In the genomic region with DNA sequence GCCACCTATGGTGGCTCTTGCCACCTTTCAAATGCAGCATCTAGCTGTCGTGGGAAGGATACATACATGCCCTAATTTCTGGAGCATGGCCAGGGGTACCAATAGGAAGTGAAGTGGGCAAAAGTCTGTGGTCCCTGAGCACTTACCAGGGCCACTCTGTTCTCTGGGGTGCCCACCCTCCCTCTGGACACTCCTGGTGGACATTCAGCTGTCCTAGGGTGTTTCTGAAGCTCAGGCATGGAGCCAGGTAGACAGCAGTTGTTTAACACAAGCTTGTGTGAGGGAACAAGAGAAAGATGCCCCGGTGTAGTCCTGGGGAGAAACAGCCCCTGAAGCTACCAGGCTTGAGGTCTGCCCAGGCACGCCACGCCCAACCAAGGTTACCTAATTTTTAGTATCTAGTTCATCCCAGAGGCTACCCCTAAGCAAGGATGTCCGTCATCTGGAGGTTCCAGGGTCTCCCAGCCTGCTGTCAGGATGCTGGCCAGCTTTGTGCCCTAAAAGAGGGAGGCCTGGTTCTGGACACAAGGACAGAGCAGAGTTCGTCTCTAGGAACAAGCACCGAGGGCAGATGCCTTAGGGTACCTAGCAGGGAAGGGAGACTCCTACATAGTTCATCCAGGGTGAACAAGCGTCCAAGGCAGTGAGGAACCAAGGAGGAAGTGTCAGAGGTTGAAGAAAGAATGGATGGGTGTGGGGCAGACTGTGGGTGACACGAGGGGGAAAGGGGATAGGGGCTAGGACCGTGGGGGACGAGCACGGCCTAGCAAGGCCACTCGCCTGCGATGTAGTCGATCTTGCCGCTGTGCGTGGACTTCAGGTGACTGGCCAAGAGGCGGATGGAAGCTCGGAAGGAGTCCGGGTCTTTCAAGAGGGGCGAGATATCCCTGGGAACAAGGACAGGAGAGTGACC, we compare ENCODE assay signal across 8 mouse cellular contexts. TPM values are rescaled to one million over a fixed set of nuclear protein-coding genes. Genes with fewer than 3 reads are reported as not detected.
A peak's percentile ranks its signal among the peaks of the same experiment; 100 is the strongest.
DNase-seq lines count a peak whose midpoint lies in the region; ATAC-seq and TF ChIP-seq lines count a peak whose summit lies in the region.

No protein-coding gene starts in this region.

- no peaks in the 10 kb centered on the region for H3K27me3 ChIP-seq in kidney, postnatal 0 days (ENCODE audit: insufficient read depth, low read length)
- H3K27me3 ChIP-seq in heart, embryonic 16.5 days (ENCODE audit: control insufficient read depth, insufficient read depth, low read length), result no peaks in the 10 kb centered on the region
- peaks cover 3% of the 10 kb centered on the region for H3K27me3 ChIP-seq in megakaryocyte, embryonic 14.5 days (replicated peaks)

- TF ChIP-seq CTCF in kidney, postnatal 0 days (IDR thresholded peaks at IDR 0.05; ENCODE audit: low read depth), result no peak
- no peak for TF ChIP-seq CTCF in bone marrow, adult 2 months (IDR thresholded peaks at IDR 0.05; ENCODE audit: control insufficient read depth, insufficient read depth, low read length)

- 17% methylated on average over 21 of the region's 21 CpGs for WGBS in kidney, postnatal 0 days
- WGBS in bone marrow, adult 2 months, result 6% methylated on average over 21 of the region's 21 CpGs
- 19% methylated on average over 21 of the region's 21 CpGs for WGBS in heart, embryonic 16.5 days

- TF ChIP-seq POLR2A in bone marrow, adult 2 months (IDR thresholded peaks at IDR 0.05; ENCODE audit: borderline replicate concordance, control insufficient read depth, low read depth, low read length), result no peak

- no peak for DNase-seq in kidney, postnatal 0 days (ENCODE audit: low spot score)
- no peak for DNase-seq in kidney, adult 9 months
- DNase-seq in thymus, postnatal 4 days, result no peak
- DNase-seq in gastrocnemius, postnatal 36 days, result no peak
- no peak for DNase-seq in gastrocnemius, adult 18-20 months (ENCODE audit: low spot score)

- ATAC-seq in kidney, postnatal 0 days (replicated peaks; ENCODE audit: low FRiP score, low read depth), result peak; percentile 12
- no peak; the same call in 1 of the 2 replicates for ATAC-seq in heart, embryonic 16.5 days (replicated peaks; ENCODE audit: extremely low read depth, insufficient read depth, low FRiP score)

- H3K4me1 ChIP-seq in kidney, postnatal 0 days (replicated peaks; ENCODE audit: insufficient read depth, low read length), result peaks cover 26% of the 10 kb centered on the region
- no peaks in the 10 kb centered on the region; the same call in 1 of the 2 replicates for H3K4me1 ChIP-seq in bone marrow, adult 2 months (ENCODE audit: control insufficient read depth, insufficient read depth, low read length)
- peaks cover 29% of the 10 kb centered on the region for H3K4me1 ChIP-seq in heart, embryonic 16.5 days (ENCODE audit: control insufficient read depth, insufficient read depth, low read length)
- H3K4me1 ChIP-seq in megakaryocyte, embryonic 14.5 days, result peaks cover 62% of the 10 kb centered on the region

- H3K9ac ChIP-seq in kidney, postnatal 0 days (ENCODE audit: low read depth, low read length), result peak overlapping the region; percentile 71
- H3K9ac ChIP-seq in heart, embryonic 16.5 days (ENCODE audit: low read length), result peak overlapping the region; percentile 82

- peaks cover 17% of the 10 kb centered on the region for H3K36me3 ChIP-seq in kidney, postnatal 0 days (ENCODE audit: insufficient read depth, low read length)
- peaks cover 18% of the 10 kb centered on the region for H3K36me3 ChIP-seq in heart, embryonic 16.5 days (ENCODE audit: control insufficient read depth, insufficient read depth)
- peaks cover 63% of the 10 kb centered on the region for H3K36me3 ChIP-seq in megakaryocyte, embryonic 14.5 days (replicated peaks; ENCODE audit: low read length)

- no peaks in the 10 kb centered on the region for H3K9me3 ChIP-seq in kidney, postnatal 0 days (replicated peaks; ENCODE audit: low read length)
- H3K9me3 ChIP-seq in heart, embryonic 16.5 days (replicated peaks; ENCODE audit: control insufficient read depth, low read length), result no peaks in the 10 kb centered on the region
- H3K9me3 ChIP-seq in megakaryocyte, embryonic 14.5 days, result no peaks in the 10 kb centered on the region

- peak overlapping the region; percentile 62 for H3K4me3 ChIP-seq in kidney, postnatal 0 days (replicated peaks; ENCODE audit: low read depth, low read length)
- peak overlapping the region; percentile 71 for H3K4me3 ChIP-seq in bone marrow, adult 2 months (replicated peaks; ENCODE audit: control insufficient read depth, low read depth, low read length)
- H3K4me3 ChIP-seq in heart, embryonic 16.5 days (ENCODE audit: low read length), result peak overlapping the region; percentile 72
- peak overlapping the region; percentile 98 for H3K4me3 ChIP-seq in megakaryocyte, embryonic 14.5 days (replicated peaks)

- intact Hi-C loops in gastrocnemius, postnatal 36 days (cut with DNase I), result no loop called here

- H3K27ac ChIP-seq in kidney, postnatal 0 days, result peak overlapping the region; percentile 83
- H3K27ac ChIP-seq in bone marrow, adult 2 months (ENCODE audit: control insufficient read depth, insufficient read depth, low read depth, low read length, poor library complexity), result peak overlapping the region; percentile 67
- H3K27ac ChIP-seq in heart, embryonic 16.5 days (ENCODE audit: low read length), result peak overlapping the region; percentile 54

- peak overlapping the region; percentile 89 for H3K4me2 ChIP-seq in kidney, postnatal 0 days (ENCODE audit: low read length)
- peak overlapping the region; percentile 84 for H3K4me2 ChIP-seq in heart, embryonic 16.5 days (ENCODE audit: low read depth, low read length)

RNA-seq across cellular contexts. Expression of a gene that starts 0.7 kb away (rescaled TPM):
- 354 and 392 TPM in 2 replicates for polyA plus RNA-seq in kidney, postnatal 0 days (2015; fragmentation: Nextera tagmentation; extraction: Ambion mirVana)
- polyA plus RNA-seq in bone marrow, adult 2 months (2011; ENCODE audit: insufficient read depth, insufficient read length, low replicate concordance, missing spikeins), result 41.8 and 95.4 TPM in 2 replicates
- polyA plus RNA-seq in heart, embryonic 16.5 days (2015; fragmentation: Nextera tagmentation; extraction: Ambion mirVana), result 159 and 204 TPM in 2 replicates
- polyA plus RNA-seq in megakaryocyte, embryonic 14.5 days (2012; ENCODE audit: insufficient read depth, low replicate concordance), result 257 and 338 TPM in 2 replicates
- 10 to 100 TPM; 35.4 to 45.3 TPM for total RNA-seq in gastrocnemius, postnatal 36 days (2021)
- total RNA-seq in gastrocnemius, adult 18-20 months (2021), result 10 to 100 TPM; 39.6 to 40.1 TPM

RNA-seq across cellular contexts. Expression of a gene that starts 8.2 kb away (rescaled TPM):
- polyA plus RNA-seq in kidney, postnatal 0 days (2015; fragmentation: Nextera tagmentation; extraction: Ambion mirVana), result 21.2 and 24.7 TPM in 2 replicates
- polyA plus RNA-seq in bone marrow, adult 2 months (2011; ENCODE audit: insufficient read depth, insufficient read length, low replicate concordance, missing spikeins), result 62.8 and 68.5 TPM in 2 replicates
- 27.9 and 29.0 TPM in 2 replicates for polyA plus RNA-seq in heart, embryonic 16.5 days (2015; fragmentation: Nextera tagmentation; extraction: Ambion mirVana)
- 68.9 and 81.7 TPM in 2 replicates for polyA plus RNA-seq in megakaryocyte, embryonic 14.5 days (2012; ENCODE audit: insufficient read depth, low replicate concordance)
- total RNA-seq in gastrocnemius, postnatal 36 days (2021), result 1 to 10 TPM in 1 of 2 experiments, under 1 TPM in 1; 0.76 to 1.2 TPM
- under 1 TPM; 0.30 to 0.66 TPM for total RNA-seq in gastrocnemius, adult 18-20 months (2021)

RNA-seq across cellular contexts. Expression of a gene that starts 24.9 kb away (rescaled TPM):
- 12.5 and 14.9 TPM in 2 replicates for polyA plus RNA-seq in kidney, postnatal 0 days (2015; fragmentation: Nextera tagmentation; extraction: Ambion mirVana)
- 21.6 and 49.3 TPM in 2 replicates for polyA plus RNA-seq in bone marrow, adult 2 months (2011; ENCODE audit: insufficient read depth, insufficient read length, low replicate concordance, missing spikeins)
- polyA plus RNA-seq in heart, embryonic 16.5 days (2015; fragmentation: Nextera tagmentation; extraction: Ambion mirVana), result 13.5 and 15.3 TPM in 2 replicates
- polyA plus RNA-seq in megakaryocyte, embryonic 14.5 days (2012; ENCODE audit: insufficient read depth, low replicate concordance), result 25.0 and 60.9 TPM in 2 replicates
- total RNA-seq in gastrocnemius, postnatal 36 days (2021), result 10 to 100 TPM; 14.3 to 15.9 TPM
- 10 to 100 TPM; 11.5 to 13.2 TPM for total RNA-seq in gastrocnemius, adult 18-20 months (2021)

RNA-seq across cellular contexts. Expression of a gene that starts 35.3 kb away (rescaled TPM):
- polyA plus RNA-seq in kidney, postnatal 0 days (2015; fragmentation: Nextera tagmentation; extraction: Ambion mirVana), result 19.4 and 23.3 TPM in 2 replicates
- 18.7 and 40.6 TPM in 2 replicates for polyA plus RNA-seq in bone marrow, adult 2 months (2011; ENCODE audit: insufficient read depth, insufficient read length, low replicate concordance, missing spikeins)
- 10.0 and 10.4 TPM in 2 replicates for polyA plus RNA-seq in heart, embryonic 16.5 days (2015; fragmentation: Nextera tagmentation; extraction: Ambion mirVana)
- 12.6 and 15.3 TPM in 2 replicates for polyA plus RNA-seq in megakaryocyte, embryonic 14.5 days (2012; ENCODE audit: insufficient read depth, low replicate concordance)
- 1 to 10 TPM; 1.3 to 1.6 TPM for total RNA-seq in gastrocnemius, postnatal 36 days (2021)
- 1 to 10 TPM; 1.0 to 1.1 TPM for total RNA-seq in gastrocnemius, adult 18-20 months (2021)

RNA-seq across cellular contexts. Expression of a gene that starts 35.4 kb away (rescaled TPM):
- 64.5 and 73.3 TPM in 2 replicates for polyA plus RNA-seq in kidney, postnatal 0 days (2015; fragmentation: Nextera tagmentation; extraction: Ambion mirVana)
- 14.0 and 36.5 TPM in 2 replicates for polyA plus RNA-seq in bone marrow, adult 2 months (2011; ENCODE audit: insufficient read depth, insufficient read length, low replicate concordance, missing spikeins)
- polyA plus RNA-seq in heart, embryonic 16.5 days (2015; fragmentation: Nextera tagmentation; extraction: Ambion mirVana), result 58.2 and 60.1 TPM in 2 replicates
- 2.2 TPM in 1 of 2 replicates, not detected in the other for polyA plus RNA-seq in megakaryocyte, embryonic 14.5 days (2012; ENCODE audit: insufficient read depth, low replicate concordance)
- total RNA-seq in gastrocnemius, postnatal 36 days (2021), result 10 to 100 TPM; 38.2 to 40.6 TPM
- 10 to 100 TPM; 39.9 to 46.1 TPM for total RNA-seq in gastrocnemius, adult 18-20 months (2021)
